8 mouse cellular contexts compared by ENCODE assay signal in genomic region chr7:110002968-110003367, GRCm38 (mm10). TPM values are rescaled to one million over a fixed set of nuclear protein-coding genes. Genes with fewer than 3 reads are reported as not detected.
DNase-seq lines count a peak whose midpoint lies in the region; ATAC-seq and TF ChIP-seq lines count a peak whose summit lies in the region.

No protein-coding gene starts in this region.

- peak; percentile 70 for DNase-seq in cerebellum, adult 11-12 months
- peak; percentile 68 for DNase-seq in heart, postnatal 4 days
- DNase-seq in layer of hippocampus, postnatal 36 days = peak; percentile 12 to 16
- peak; percentile 53 for DNase-seq in lung, postnatal 36 days
- DNase-seq in right cerebral cortex, postnatal 25 days = peak; percentile 15
- DNase-seq in spleen, postnatal 14 days (ENCODE audit: low spot score in 2 of 2) = no peak

- 19% methylated on average over 20 of the region's 20 CpGs for WGBS in forebrain, embryonic 15.5 days

- peak overlapping the region; percentile 33 for H3K4me2 ChIP-seq in forebrain, embryonic 15.5 days (replicated peaks)

- peak overlapping the region; percentile 2; the same call in 1 of the 2 replicates for H3K4me3 ChIP-seq in ES-Bruce4 (ENCODE audit: low read depth, low read length)
- no peak overlapping the region for H3K4me3 ChIP-seq in forebrain, embryonic 15.5 days

- no peak for TF ChIP-seq EP300 in ES-Bruce4 (IDR thresholded peaks at IDR 0.05; ENCODE audit: insufficient read depth, low read depth, low read length)

- H3K36me3 ChIP-seq in ES-Bruce4 (ENCODE audit: control insufficient read depth, insufficient read depth, low read length, poor library complexity, severe bottlenecking) = no peaks in the 10 kb centered on the region
- no peaks in the 10 kb centered on the region for H3K36me3 ChIP-seq in forebrain, embryonic 15.5 days

- no peak for TF ChIP-seq POLR2A in ES-Bruce4 (IDR thresholded peaks at IDR 0.05; ENCODE audit: insufficient read depth, low read length)

- no peak for TF ChIP-seq CTCF in ES-Bruce4 (IDR thresholded peaks at IDR 0.05; ENCODE audit: low read depth, low read length)

- H3K9me3 ChIP-seq in ES-Bruce4 (replicated peaks; ENCODE audit: control insufficient read depth, insufficient read depth, low read length, poor library complexity, severe bottlenecking) = no peaks in the 10 kb centered on the region
- H3K9me3 ChIP-seq in forebrain, embryonic 15.5 days = no peaks in the 10 kb centered on the region

- no peaks in the 10 kb centered on the region for H3K4me1 ChIP-seq in ES-Bruce4 (ENCODE audit: control insufficient read depth, insufficient read depth, low read length)
- no peaks in the 10 kb centered on the region for H3K4me1 ChIP-seq in forebrain, embryonic 15.5 days

- H3K9ac ChIP-seq in ES-Bruce4 (ENCODE audit: low read depth, poor library complexity, severe bottlenecking) = no peak overlapping the region; the same call in 1 of the 2 replicates
- H3K9ac ChIP-seq in forebrain, embryonic 15.5 days (replicated peaks) = peak overlapping the region; percentile 26; the same call in 1 of the 2 replicates

- no peak overlapping the region for H3K27ac ChIP-seq in ES-Bruce4 (ENCODE audit: insufficient read depth, low read length)
- no peak overlapping the region for H3K27ac ChIP-seq in forebrain, embryonic 15.5 days (replicated peaks)

- no peak for ATAC-seq in forebrain, embryonic 15.5 days (replicated peaks)

- H3K27me3 ChIP-seq in ES-Bruce4 (ENCODE audit: control insufficient read depth, insufficient read depth, low read length, poor library complexity, severe bottlenecking) = no peaks in the 10 kb centered on the region; the same call in 1 of the 2 replicates
- no peaks in the 10 kb centered on the region for H3K27me3 ChIP-seq in forebrain, embryonic 15.5 days

RNA-seq across cellular contexts. Expression of gene Ipo7, which starts 15.1 kb away (rescaled TPM):
- 249 and 281 TPM in 2 replicates for polyA plus RNA-seq in ES-Bruce4 (2011; ENCODE audit: insufficient read depth, insufficient read length, low read depth, missing spikeins)
- 46.4 and 46.9 TPM in 2 replicates for polyA plus RNA-seq in forebrain, embryonic 15.5 days (2015; fragmentation: Nextera tagmentation; extraction: Ambion mirVana)
- 100 to 1,000 TPM in 1 of 2 experiments, 10 to 100 TPM in 1; 99.5 to 103 TPM for total RNA-seq in heart, postnatal 4 days (2021)
- 100 to 1,000 TPM; 106 to 111 TPM for total RNA-seq in layer of hippocampus, postnatal 36 days (2021)

RNA-seq across cellular contexts. Expression of gene Tmem41b, which starts 16.2 kb away (rescaled TPM):
- polyA plus RNA-seq in ES-Bruce4 (2011; ENCODE audit: insufficient read depth, insufficient read length, low read depth, missing spikeins) = 51.9 and 60.9 TPM in 2 replicates
- 65.0 and 65.1 TPM in 2 replicates for polyA plus RNA-seq in forebrain, embryonic 15.5 days (2015; fragmentation: Nextera tagmentation; extraction: Ambion mirVana)
- 10 to 100 TPM; 50.9 to 55.2 TPM for total RNA-seq in heart, postnatal 4 days (2021)
- total RNA-seq in layer of hippocampus, postnatal 36 days (2021) = 10 to 100 TPM; 49.2 to 52.9 TPM

RNA-seq across cellular contexts. Expression of gene Dennd5a, which starts 42.7 kb away (rescaled TPM):
- polyA plus RNA-seq in ES-Bruce4 (2011; ENCODE audit: insufficient read depth, insufficient read length, low read depth, missing spikeins) = 56.2 and 58.6 TPM in 2 replicates
- 47.3 and 54.1 TPM in 2 replicates for polyA plus RNA-seq in forebrain, embryonic 15.5 days (2015; fragmentation: Nextera tagmentation; extraction: Ambion mirVana)
- total RNA-seq in heart, postnatal 4 days (2021) = 100 to 1,000 TPM; 185 to 190 TPM
- 100 to 1,000 TPM; 206 to 213 TPM for total RNA-seq in layer of hippocampus, postnatal 36 days (2021)

RNA-seq across cellular contexts. Expression of gene Zfp143, which starts 58.0 kb away (rescaled TPM):
- 40.0 and 42.7 TPM in 2 replicates for polyA plus RNA-seq in ES-Bruce4 (2011; ENCODE audit: insufficient read depth, insufficient read length, low read depth, missing spikeins)
- polyA plus RNA-seq in forebrain, embryonic 15.5 days (2015; fragmentation: Nextera tagmentation; extraction: Ambion mirVana) = 23.3 and 25.0 TPM in 2 replicates
- total RNA-seq in heart, postnatal 4 days (2021) = 10 to 100 TPM; 12.9 to 14.4 TPM
- total RNA-seq in layer of hippocampus, postnatal 36 days (2021) = 10 to 100 TPM; 11.5 to 13.7 TPM

Comparison
In these comparisons a context has a peak if more than half of its experiments do, and no peak if none do; other contexts are left out.
1. DNase-seq: peak in cerebellum, adult 11-12 months (single experiment), heart, postnatal 4 days (single experiment), layer of hippocampus, postnatal 36 days (2 of 2), lung, postnatal 36 days (single experiment) and right cerebral cortex, postnatal 25 days (single experiment); none in spleen, postnatal 14 days (0 of 2).